Mouse (Mus musculus) left cerebral cortex, adult 2 months (tissue): ENCODE results near the gene Hist1h1t. TPM values are rescaled to one million over a fixed set of nuclear protein-coding genes. Genes with fewer than 3 reads are reported as not detected.
A peak's percentile ranks its signal among the peaks of the same experiment; 100 is the strongest.

Experiments used
- DNase-seq, 2 experiments: peaks; one replicate each; pipeline ENCODE4 v3.0.0; 2021 to 2022; ENCODE audit warnings: low spot score in 2 of 2, mixed read lengths in 1 of 2; ENCODE audit errors: extremely low spot score in 1 of 2
- H3K27ac ChIP-seq: fragments of 200-600 bp; 2 replicates; pipeline ENCODE4 v1.8.1; 2022
- H3K4me3 ChIP-seq: fragments of 200-600 bp; 2 replicates; pipeline ENCODE4 v1.8.1; 2022
- CTCF ChIP-seq: fragments of 200-600 bp; IDR thresholded peaks from 2 replicates; pipeline ENCODE4 v1.8.1; 2022; ENCODE audit warnings: antibody characterized with exemption, mild to moderate bottlenecking, moderate library complexity
- intact Hi-C: fragments of 180-260 bp; cut with DNase I; formaldehyde crosslinking; loops from one replicate; pipeline ENCODE4 v1.15.1; 2025
- microRNA-seq, 2 experiments: library from miRNA; unstranded; fragments of <30 nt; microRNA quantifications; one replicate each; pipeline ENCODE4 v1.2.0; 2021
- total RNA-seq, 2 experiments: library from RNA; stranded (reverse); gene quantifications; 2 replicates each; pipeline ENCODE4 v1.2.3; 2021

Hist1h1t gene
- total RNA-seq, 2 experiments from 2014 or later, result not detected

DNA sequence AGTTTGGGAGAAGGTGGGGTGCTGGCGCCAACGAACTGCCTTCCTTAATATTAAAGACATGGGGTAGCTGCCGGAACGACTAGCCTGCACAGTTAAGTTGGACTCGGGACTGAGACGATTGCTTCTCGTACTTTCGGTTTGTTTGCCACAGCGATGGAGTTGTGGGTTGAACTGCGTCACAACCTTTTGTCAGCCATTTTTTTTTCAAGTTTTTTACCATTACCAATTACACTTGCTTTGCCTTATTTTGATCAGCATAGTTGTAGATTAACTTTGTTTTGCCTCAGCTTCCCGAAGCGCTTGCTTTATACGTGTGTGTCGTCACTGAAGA, 44.3 kb downstream of the Hist1h1t start:
- intact Hi-C loops, result loop anchor here (5.0 to 10.0 kb wide), 3 partner anchors 118 to 1698 kb away; partner anchors contain the start of genes Hist1h1e, Hist1h2ag, Hist1h2be and Hist1h2bj
- Histone ChIP-seq H3K4me3 (peak overlapping the region; percentile 83), H3K27ac (peak overlapping the region; percentile 88)
- DNase-seq, result no peak
- no peak for TF ChIP-seq CTCF

GRCm38 (mm10) chr13:23740256-23740840, 44.7 kb downstream of the Hist1h1t start:
- DNase-seq, result no peak
- TF ChIP-seq CTCF, result no peak
- peak overlapping the region; percentile 83 for H3K4me3 ChIP-seq
- peak overlapping the region; percentile 88 for H3K27ac ChIP-seq
- intact Hi-C loops, result loop anchor here (10.0 kb wide), 1 partner anchor 306 kb away; no protein-coding TSS in a partner anchor

- no peak overlapping the region for H3K4me3 ChIP-seq
- no peak for DNase-seq
- TF ChIP-seq CTCF, result no peak
- intact Hi-C loops, result loop anchor here (10.0 kb wide), 1 partner anchor 306 kb away; no protein-coding TSS in a partner anchor
- H3K27ac ChIP-seq, result no peak overlapping the region
These were observed 45.3 kb downstream of the Hist1h1t start for GRCm38 (mm10) chr13:23740910-23741309.

DNA sequence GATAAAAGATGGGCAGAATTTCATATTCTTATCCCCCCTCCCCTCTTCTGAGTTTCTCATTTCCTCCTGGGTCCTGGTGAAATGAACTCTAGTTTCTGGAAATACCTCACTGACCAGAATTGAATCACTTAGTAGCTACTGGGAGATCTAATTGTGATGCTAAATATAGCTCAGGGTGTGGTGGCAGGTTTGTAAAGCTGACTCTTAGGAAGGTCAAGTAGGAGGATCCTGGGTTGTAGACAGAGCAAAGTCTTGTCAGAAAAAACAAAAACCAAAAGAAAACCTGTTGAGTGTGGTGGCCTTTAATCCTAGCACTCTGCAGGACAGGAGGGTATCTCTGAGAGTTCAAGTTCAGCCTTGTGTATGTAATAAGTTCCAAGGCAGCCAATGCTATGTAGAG, 46.4 kb downstream of the Hist1h1t start:
- no peak for DNase-seq
- intact Hi-C loops, result loop anchor here (10.0 kb wide), 1 partner anchor 307 kb away; no protein-coding TSS in a partner anchor
- Histone ChIP-seq H3K4me3 (no peak overlapping the region), H3K27ac (no peak overlapping the region)
- no peak for TF ChIP-seq CTCF

- Histone ChIP-seq H3K4me3 (no peak overlapping the region), H3K27ac (no peak overlapping the region)
- intact Hi-C loops, result loop anchor here (10.0 kb wide), 1 partner anchor 308 kb away; no protein-coding TSS in a partner anchor
- TF ChIP-seq CTCF, result no peak
- no peak for DNase-seq
These were observed 47.6 kb downstream of the Hist1h1t start for GRCm38 (mm10) chr13:23743215-23743614.

GRCm38 (mm10) chr13:23743963-23744362, 48.3 kb downstream of the Hist1h1t start:
- intact Hi-C loops, result loop anchor here (10.0 kb wide), 1 partner anchor 309 kb away; no protein-coding TSS in a partner anchor
- DNase-seq, result no peak
- no peak overlapping the region for H3K4me3 ChIP-seq
- no peak overlapping the region for H3K27ac ChIP-seq
- TF ChIP-seq CTCF, result no peak

GRCm38 (mm10) chr13:23744421-23745380, 49.1 kb downstream of the Hist1h1t start:
- intact Hi-C loops, result loop anchor here (10.0 kb wide), 1 partner anchor 310 kb away; no protein-coding TSS in a partner anchor
- no peak for DNase-seq
- H3K27ac ChIP-seq, result no peak overlapping the region
- no peak for TF ChIP-seq CTCF
- H3K4me3 ChIP-seq, result no peak overlapping the region; the same call in 1 of the 2 replicates

DNA sequence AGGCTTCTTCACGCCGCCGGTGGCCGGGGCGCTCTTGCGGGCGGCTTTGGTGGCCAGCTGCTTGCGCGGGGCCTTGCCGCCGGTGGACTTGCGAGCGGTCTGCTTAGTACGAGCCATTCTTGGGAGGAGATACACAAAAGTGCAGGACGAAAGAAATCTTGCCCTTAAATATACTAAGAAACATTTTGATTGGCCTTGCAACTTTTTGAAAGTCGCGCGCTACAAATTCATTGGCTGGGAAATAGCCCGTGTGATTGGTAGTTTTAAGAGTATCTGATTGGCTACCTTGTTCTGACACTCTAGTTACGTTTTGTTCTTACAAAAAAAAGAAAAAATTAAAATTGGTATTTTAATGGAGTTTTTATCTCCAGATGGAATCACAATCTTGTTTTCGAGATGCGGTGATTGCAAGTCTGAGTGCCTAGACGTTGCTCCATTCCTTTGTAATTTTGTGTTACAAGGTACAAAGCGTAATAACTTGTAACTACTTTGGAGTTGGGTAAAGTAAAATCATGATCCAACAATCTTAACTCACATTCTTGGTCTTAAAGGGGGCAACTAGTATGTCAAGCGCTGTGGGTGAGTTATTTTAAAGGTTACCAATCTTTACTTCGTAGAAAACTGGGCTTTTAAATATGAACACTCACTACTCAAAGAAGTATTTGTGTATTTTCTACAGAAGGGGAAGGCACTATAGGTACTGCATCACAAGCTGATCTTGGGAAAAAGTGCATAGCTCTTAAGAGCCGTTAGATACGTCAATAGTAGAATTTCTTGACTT, 50.0 kb downstream of the Hist1h1t start, which contains the start of gene Hist1h3c:
TSS of gene Hist1h3c (minus strand) at position 222 of the 781 bp plus-strand sequence.
- TF ChIP-seq CTCF, result peak; percentile 5; the same call in 1 of the 2 replicates
- peak within 1 kb of the TSS; percentile 55 for H3K4me3 ChIP-seq
- H3K27ac ChIP-seq, result peak within 1 kb of the TSS; percentile 98
- intact Hi-C loops, result loop anchor here (2.0 to 10.0 kb wide), 2 partner anchors 163 to 311 kb away; no protein-coding TSS in a partner anchor
- peak; percentile 81 to 84 for DNase-seq

Small RNA genes within 50 kb of the gene (microRNA-seq; reads per million reads assigned to microRNA genes)
- gene Gm44314 (0 reads per million in 2 experiments), gene Gm44350 (0 reads per million in 2 experiments)

Other genes with a start within 250 kb of the Hist1h1t start
- gene Btn1a1, start 229.9 kb upstream of the Hist1h1t start, total RNA-seq, result not detected
- gene Btn2a2, start 207.0 kb upstream of the Hist1h1t start, total RNA-seq, result 1 to 10 TPM in 1 of 2 experiments, under 1 TPM in 1; 0.65 to 1.4 TPM
- gene Hist1h4h, start 164.8 kb upstream of the Hist1h1t start, total RNA-seq, result 100 to 1,000 TPM; 289 to 340 TPM
- 1 to 10 TPM; 2.4 to 4.4 TPM for gene Hist1h2af, start 161.9 kb upstream of the Hist1h1t start, total RNA-seq
- 1 to 10 TPM; 2.6 to 5.1 TPM for gene Hist1h3g, start 160.4 kb upstream of the Hist1h1t start, total RNA-seq
- gene Hist1h2bh, start 152.4 kb upstream of the Hist1h1t start, total RNA-seq, result under 1 TPM; 0.61 TPM
- 10 to 100 TPM; 12.9 to 15.5 TPM for gene Hist1h3f, start 151.8 kb upstream of the Hist1h1t start, total RNA-seq
- 100 to 1,000 TPM; 161 to 177 TPM for gene Hist1h4f, start 144.2 kb upstream of the Hist1h1t start, total RNA-seq
- gene Hist1h1d, start 142.6 kb upstream of the Hist1h1t start, total RNA-seq, result 1 to 10 TPM; 3.5 TPM
- gene Hist1h3e, start 133.4 kb upstream of the Hist1h1t start, total RNA-seq, result 10 to 100 TPM; 40.1 to 50.4 TPM
- 1 to 10 TPM; 2.4 to 5.0 TPM for gene Hist1h2ae, start 124.6 kb upstream of the Hist1h1t start, total RNA-seq
- gene Hist1h2bg, start 124.4 kb upstream of the Hist1h1t start, total RNA-seq, result 10 to 100 TPM; 68.0 to 71.2 TPM
- gene Hist1h2bf, start 121.6 kb upstream of the Hist1h1t start, total RNA-seq, result 10 to 100 TPM; 19.7 to 24.1 TPM
- 1 to 10 TPM; 3.8 to 9.0 TPM for gene Hist1h2ad, start 121.4 kb upstream of the Hist1h1t start, total RNA-seq
- 1 to 10 TPM; 6.9 to 9.9 TPM for gene Hist1h3d, start 120.1 kb upstream of the Hist1h1t start, total RNA-seq
- gene Hist1h4d, start 114.2 kb upstream of the Hist1h1t start, total RNA-seq, result 100 to 1,000 TPM; 141 to 157 TPM
- gene Hist1h2be, start 74.7 kb upstream of the Hist1h1t start, total RNA-seq, result 1 to 10 TPM; 5.4 to 7.9 TPM
- 10 to 100 TPM; 53.2 to 57.3 TPM for gene Hist1h1e, start 73.3 kb upstream of the Hist1h1t start, total RNA-seq
- 1 to 10 TPM; 2.1 to 2.7 TPM for gene Hist1h2ac, start 11.9 kb upstream of the Hist1h1t start, total RNA-seq
- 10 to 100 TPM; 27.0 to 29.1 TPM for gene Hist1h2bc, start 11.6 kb upstream of the Hist1h1t start, total RNA-seq
- 100 to 1,000 TPM; 103 TPM for gene Hist1h4c, start 2.6 kb downstream of the Hist1h1t start, total RNA-seq
- gene Hfe, start 15.0 kb downstream of the Hist1h1t start, total RNA-seq, result 1 to 10 TPM; 2.4 to 3.1 TPM
- gene Hist1h1c, start 43.0 kb downstream of the Hist1h1t start, total RNA-seq, result 10 to 100 TPM; 53.4 to 53.7 TPM
- gene Hist1h3c, start 49.8 kb downstream of the Hist1h1t start, total RNA-seq, result 1 to 10 TPM; 1.0 to 1.3 TPM
- gene Hist1h2bb, start 50.9 kb downstream of the Hist1h1t start, total RNA-seq, result 10 to 100 TPM; 12.3 to 19.0 TPM
- 10 to 100 TPM; 19.9 to 21.0 TPM for gene Hist1h2ab, start 55.3 kb downstream of the Hist1h1t start, total RNA-seq
- 1 to 10 TPM; 6.6 to 7.5 TPM for gene Hist1h3b, start 56.5 kb downstream of the Hist1h1t start, total RNA-seq
- gene Hist1h4b, start 61.2 kb downstream of the Hist1h1t start, total RNA-seq, result 10 to 100 TPM; 62.5 to 93.5 TPM
- 10 to 100 TPM; 53.1 to 70.3 TPM for gene Hist1h4a, start 65.4 kb downstream of the Hist1h1t start, total RNA-seq
- 10 to 100 TPM; 31.1 to 37.0 TPM for gene Hist1h3a, start 66.6 kb downstream of the Hist1h1t start, total RNA-seq
- gene Hist1h1a, start 67.9 kb downstream of the Hist1h1t start, total RNA-seq, result 10 to 100 TPM; 21.6 to 22.6 TPM
- gene Trim38, start 74.1 kb downstream of the Hist1h1t start, total RNA-seq, result not detected
- not detected for gene Slc17a2, start 111.2 kb downstream of the Hist1h1t start, total RNA-seq
- not detected for gene Slc17a3, start 143.6 kb downstream of the Hist1h1t start, total RNA-seq
- gene Slc17a1, start 171.9 kb downstream of the Hist1h1t start, total RNA-seq, result not detected
- gene Slc17a4, start 219.2 kb downstream of the Hist1h1t start, total RNA-seq, result not detected
- not detected for gene Hist1h2ba, start 238.3 kb downstream of the Hist1h1t start, total RNA-seq
- not detected for gene Hist1h2aa, start 238.6 kb downstream of the Hist1h1t start, total RNA-seq